Mouse (Mus musculus) forebrain, postnatal 0 days (tissue): Measurements from ENCODE around the gene Nsrp1. TPM values are rescaled to one million over a fixed set of nuclear protein-coding genes. Genes with fewer than 3 reads are reported as not detected.
"Not testable (repeated sequence)": the region's sequence is repeated elsewhere in the genome, so short reads cannot be mapped to it uniquely, and the experiment has no call there.

Source experiments
- ATAC-seq: fragments of 200-750 bp; cut with Nextera tagmentation; 2 replicates; pipeline ENCODE4 v1.8.0; 2017; ENCODE audit warnings: mild to moderate bottlenecking, moderate library complexity
- DNase-seq: peaks from one replicate; pipeline ENCODE4 v3.0.0-alpha.2; 2015
- H3K27ac ChIP-seq: fragments of 300-500 bp; sonication (generic); 2 replicates; pipeline ENCODE4 v1.5.1; 2014; ENCODE audit warnings: low read depth, mild to moderate bottlenecking, antibody characterized with exemption, low read length, moderate library complexity, mixed read lengths
- H3K27me3 ChIP-seq: fragments of 300-500 bp; sonication (generic); 2 replicates; pipeline ENCODE4 v1.6.1; 2014; ENCODE audit warnings: mild to moderate bottlenecking, low read length, mixed read lengths; ENCODE audit not compliant: insufficient read depth
- H3K36me3 ChIP-seq: fragments of 300-500 bp; sonication (generic); 2 replicates; pipeline ENCODE4 v1.6.1; 2014; ENCODE audit warnings: mild to moderate bottlenecking, moderate library complexity; ENCODE audit not compliant: insufficient read depth
- H3K4me1 ChIP-seq: fragments of 300-500 bp; sonication (generic); 2 replicates; pipeline ENCODE4 v1.6.1; 2014; ENCODE audit warnings: antibody characterized with exemption; ENCODE audit not compliant: insufficient read depth
- H3K4me2 ChIP-seq: fragments of 300-500 bp; sonication (generic); 2 replicates; pipeline ENCODE4 v1.6.1; 2014; ENCODE audit warnings: low read depth, mild to moderate bottlenecking, moderate library complexity
- H3K4me3 ChIP-seq: fragments of 300-500 bp; sonication (generic); 2 replicates; pipeline ENCODE4 v1.5.1; 2014; ENCODE audit warnings: low read depth, low read length, mixed read lengths
- H3K9ac ChIP-seq: fragments of 300-500 bp; sonication (generic); 2 replicates; pipeline ENCODE4 v1.6.1; 2014; ENCODE audit warnings: mild to moderate bottlenecking
- H3K9me3 ChIP-seq: fragments of 300-500 bp; sonication (generic); 2 replicates; pipeline ENCODE4 v1.6.1; 2016; ENCODE audit warnings: low read length
- CTCF ChIP-seq: sonication (generic); IDR thresholded peaks from 2 replicates; pipeline ENCODE4 v1.5.1; 2016; ENCODE audit warnings: antibody characterized with exemption, control low read depth, low read depth
- WGBS: fragments of 180-500 bp; shearing (Covaris S2); extraction: QIAGEN DNeasy Blood & Tissue Kit; methylation state at CpG from one replicate; pipeline ENCODE4 v1.1.7; 2014; 5-methylcytosine and 5-hydroxymethylcytosine counted together
- polyA plus RNA-seq: library from polyadenylated mRNA; unstranded; fragments of >200 nt; fragmentation: Nextera tagmentation; extraction: Ambion mirVana; gene quantifications from 2 replicates; pipeline ENCODE4 v1.2.1, GENCODE M21; 2015
- total RNA-seq: library from RNA; depleted of rRNA; stranded (reverse); fragments of >200 nt; gene quantifications from 2 replicates; pipeline ENCODE4 v1.2.3, GENCODE M21; 2014; rRNA removed

Nsrp1 gene
- total RNA-seq (4.2 and 5.7 TPM in 2 replicates), polyA plus RNA-seq (46.4 and 49.9 TPM in 2 replicates)

- Histone ChIP-seq H3K4me3 (peak within 1 kb of the TSS; percentile 79), H3K4me1 (0 out of 2 replicates have a peak, but pooled peaks cover 3% of the 10 kb centered on the region), H3K27ac (peak within 1 kb of the TSS; percentile 92), H3K4me2 (peak within 1 kb of the TSS; percentile 89), H3K36me3 (peaks cover 11% of the 10 kb centered on the region), H3K9me3 (no peaks in the 10 kb centered on the region), H3K27me3 (no peaks in the 10 kb centered on the region), H3K9ac (peak within 1 kb of the TSS; percentile 68)
- WGBS = 3% methylated on average over 48 of the region's 48 CpGs
- DNase-seq (peak; percentile 95), ATAC-seq (peak; percentile 100)
- no peak for TF ChIP-seq CTCF
Observed at GRCm38 (mm10) chr11:77078273-77079134, at the start of gene Nsrp1. Gene Nsrp1, minus strand, starts transcription at chr11:77078435.

GRCm38 (mm10) chr11:77111141-77111540 lies 32.9 kb upstream of the Nsrp1 start:
- H3K9ac ChIP-seq = no peak overlapping the region
- H3K4me1 ChIP-seq = no peaks in the 10 kb centered on the region
- H3K27ac ChIP-seq = no peak overlapping the region
- DNase-seq = no peak
- H3K4me2 ChIP-seq = no peak overlapping the region
- TF ChIP-seq CTCF = no peak
- no peaks in the 10 kb centered on the region for H3K9me3 ChIP-seq
- 56% methylated on average over 6 of the region's 6 CpGs for WGBS
- no peak for ATAC-seq
- H3K36me3 ChIP-seq = no peaks in the 10 kb centered on the region
- H3K27me3 ChIP-seq = no peaks in the 10 kb centered on the region
- no peak overlapping the region for H3K4me3 ChIP-seq

GRCm38 (mm10) chr11:77108442-77108841 lies 30.2 kb upstream of the Nsrp1 start:
- no peak for ATAC-seq
- 88% methylated on average over 6 of the region's 6 CpGs for WGBS

GRCm38 (mm10) chr11:77107872-77108271 lies 29.6 kb upstream of the Nsrp1 start:
- not testable (repeated sequence) for H3K27ac ChIP-seq, H3K4me1 ChIP-seq, H3K9ac ChIP-seq, H3K27me3 ChIP-seq, ATAC-seq, H3K4me2 ChIP-seq, H3K36me3 ChIP-seq, H3K9me3 ChIP-seq, H3K4me3 ChIP-seq, DNase-seq
- WGBS = 77% methylated on average over 12 of the region's 12 CpGs

More at GRCm38 (mm10) chr11:77108442-77108841, 30.2 kb upstream of the Nsrp1 start:
- no peaks in the 10 kb centered on the region for H3K4me1 ChIP-seq
- H3K4me2 ChIP-seq = no peak overlapping the region
- DNase-seq = no peak
- H3K9me3 ChIP-seq = no peaks in the 10 kb centered on the region
- H3K27me3 ChIP-seq = no peaks in the 10 kb centered on the region
- H3K4me3 ChIP-seq = no peak overlapping the region
- no peaks in the 10 kb centered on the region for H3K36me3 ChIP-seq
- H3K9ac ChIP-seq = no peak overlapping the region
- H3K27ac ChIP-seq = no peak overlapping the region
- TF ChIP-seq CTCF = no peak

GRCm38 (mm10) chr11:77106961-77107360 lies 28.7 kb upstream of the Nsrp1 start:
- H3K36me3 ChIP-seq = no peaks in the 10 kb centered on the region
- DNase-seq = no peak
- WGBS = 94% methylated on average over 6 of the region's 6 CpGs
- H3K4me2 ChIP-seq = no peak overlapping the region
- ATAC-seq = no peak
- no peaks in the 10 kb centered on the region for H3K4me1 ChIP-seq
- no peak overlapping the region for H3K9ac ChIP-seq
- TF ChIP-seq CTCF = no peak
- no peaks in the 10 kb centered on the region for H3K27me3 ChIP-seq
- no peak overlapping the region for H3K4me3 ChIP-seq
- no peak overlapping the region for H3K27ac ChIP-seq
- H3K9me3 ChIP-seq = no peaks in the 10 kb centered on the region

GRCm38 (mm10) chr11:77100137-77100937 lies 22.1 kb upstream of the Nsrp1 start:
- Histone ChIP-seq H3K36me3 (no peaks in the 10 kb centered on the region), H3K9ac (no peak overlapping the region), H3K27me3 (no peaks in the 10 kb centered on the region), H3K4me1 (no peaks in the 10 kb centered on the region), H3K4me3 (no peak overlapping the region), H3K27ac (no peak overlapping the region), H3K4me2 (peak overlapping the region; percentile 26; the same call in 1 of the 2 replicates), H3K9me3 (no peaks in the 10 kb centered on the region)
- ATAC-seq = peak; percentile 43; the same call in 1 of the 2 replicates
- TF ChIP-seq CTCF = peak; percentile 95
- peak; percentile 85 for DNase-seq
- 14% methylated on average over 10 of the region's 10 CpGs for WGBS
